Mouse (Mus musculus): ENCODE measurements around the gene Stx16. TPM values are rescaled to one million over a fixed set of nuclear protein-coding genes. Genes with fewer than 3 reads are reported as not detected.

The Stx16 gene
- total RNA-seq (2023) = 73.0 TPM

DNA sequence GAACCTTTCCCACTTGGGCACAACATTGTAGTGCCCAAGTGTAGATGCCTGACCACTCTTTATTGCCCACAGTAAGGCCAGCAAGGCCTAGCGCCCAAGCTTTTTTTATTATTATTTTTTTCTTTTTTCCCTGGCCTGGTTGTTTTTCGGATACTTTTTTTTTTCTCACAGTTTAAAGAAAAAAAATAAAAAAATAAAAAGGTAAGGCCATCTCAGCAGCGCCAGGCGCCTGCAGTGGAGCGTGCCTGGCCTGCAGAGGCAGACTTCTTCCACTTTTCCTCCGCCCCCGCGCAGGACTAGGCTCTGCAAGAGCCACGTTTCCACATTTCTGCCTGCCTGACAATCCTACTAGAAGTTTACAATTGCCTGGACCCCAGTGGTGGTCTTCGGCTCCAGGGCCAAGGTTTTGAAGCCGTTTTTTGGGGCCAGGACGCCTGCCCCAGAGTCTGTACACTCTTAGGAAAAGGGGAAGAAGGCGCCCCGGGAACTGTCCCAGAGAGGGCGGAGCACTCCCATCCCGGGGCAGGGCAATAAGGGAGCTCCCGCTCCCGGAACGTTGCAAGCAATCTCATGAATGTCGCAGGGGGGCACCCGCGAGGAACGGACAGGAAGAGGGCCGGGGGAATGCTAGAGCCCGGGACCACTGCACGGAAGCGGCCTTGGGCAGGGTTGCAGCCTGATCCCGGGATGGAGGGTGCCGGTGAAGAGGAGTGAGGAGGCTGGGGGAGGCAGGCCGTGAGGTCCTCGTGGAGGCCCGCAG is at the start of gene Stx16:
TSS of gene Stx16 (plus strand) at position 636 of the 760 bp plus-strand sequence.

GRCm38 (mm10) chr2:174109991-174110782 is 34.1 kb downstream of the Stx16 start, which contains the start of gene Npepl1:
TSS of gene Npepl1 (plus strand) at chr2:174110349.

Other genes starting within 250 kb of the Stx16 start
- 84.0 TPM for gene Npepl1, start 34.0 kb downstream of the Stx16 start, total RNA-seq (2023)
- gene Gnas, start 208.0 kb downstream of the Stx16 start, total RNA-seq (2023) = 431 TPM